Mouse (Mus musculus) lung, postnatal 10 days (tissue): ENCODE measurements around the gene Kcnj14.
A peak's percentile ranks its signal among the peaks of the same experiment; 100 is the strongest.

Experiments used
- DNase-seq: peaks from one replicate; pipeline ENCODE4 v3.0.0; 2021

Gene Kcnj14

GRCm38 (mm10) chr7:45794971-45795370, 29.6 kb downstream of the Kcnj14 start:
- DNase-seq, result no peak

GRCm38 (mm10) chr7:45793969-45794585, 30.5 kb downstream of the Kcnj14 start:
- DNase-seq, result no peak

GRCm38 (mm10) chr7:45793240-45793639, 31.3 kb downstream of the Kcnj14 start:
- DNase-seq, result no peak

GRCm38 (mm10) chr7:45791756-45792490, 32.7 kb downstream of the Kcnj14 start:
- no peak for DNase-seq

GRCm38 (mm10) chr7:45790721-45791120, 33.9 kb downstream of the Kcnj14 start:
- peak; percentile 59 for DNase-seq

- no peak for DNase-seq
Observed at GRCm38 (mm10) chr7:45787642-45788041, 36.9 kb downstream of the Kcnj14 start.

- no peak for DNase-seq
Observed at GRCm38 (mm10) chr7:45786661-45787413, 37.7 kb downstream of the Kcnj14 start.

- DNase-seq, result no peak
Observed at GRCm38 (mm10) chr7:45786136-45786578, 38.4 kb downstream of the Kcnj14 start.

- no peak for DNase-seq
Observed at GRCm38 (mm10) chr7:45785388-45786135, 39.0 kb downstream of the Kcnj14 start.

- peak; percentile 48 for DNase-seq
Observed at GRCm38 (mm10) chr7:45784524-45785372, 39.8 kb downstream of the Kcnj14 start, which contains the start of gene Sult2b1. TSS of gene Sult2b1 (minus strand) at chr7:45784669.

GRCm38 (mm10) chr7:45783511-45784091, 41.0 kb downstream of the Kcnj14 start, which contains the start of gene Lmtk3:
TSS of gene Lmtk3 (plus strand) at chr7:45783738.
- DNase-seq, result peak; percentile 78

- DNase-seq, result no peak
Observed at GRCm38 (mm10) chr7:45782271-45782670, 42.3 kb downstream of the Kcnj14 start.

GRCm38 (mm10) chr7:45779081-45779641, 45.4 kb downstream of the Kcnj14 start:
- DNase-seq, result no peak

GRCm38 (mm10) chr7:45775237-45775636, 49.3 kb downstream of the Kcnj14 start:
- DNase-seq, result no peak

- DNase-seq, result no peak
Observed at GRCm38 (mm10) chr7:45771101-45771500, 53.5 kb downstream of the Kcnj14 start.

GRCm38 (mm10) chr7:45770427-45771082, 54.0 kb downstream of the Kcnj14 start:
- DNase-seq, result no peak

- DNase-seq, result no peak
Observed at GRCm38 (mm10) chr7:45767500-45767899, 57.1 kb downstream of the Kcnj14 start.

- DNase-seq, result no peak
Observed at GRCm38 (mm10) chr7:45766764-45767163, 57.8 kb downstream of the Kcnj14 start.
